Mouse (Mus musculus) spleen, adult 12 weeks (tissue): Measurements from ENCODE around the gene Rfpl4.
"Not testable (repeated sequence)": the region's sequence is repeated elsewhere in the genome, so short reads cannot be mapped to it uniquely, and the experiment has no call there.

Source experiments
- DNase-seq: peaks from one replicate; pipeline ENCODE4 v3.0.0; 2022; ENCODE audit warnings: low spot score

Rfpl4 gene

GRCm38 (mm10) chr7:5080815-5081214 is 35.9 kb downstream of the Rfpl4 start:
- no peak for DNase-seq

- peak; percentile 89 for DNase-seq
Measured at GRCm38 (mm10) chr7:5080010-5080751, 36.6 kb downstream of the Rfpl4 start, which contains the start of gene Epn1. Epn1 (plus strand) TSS chr7:5080235.

DNA sequence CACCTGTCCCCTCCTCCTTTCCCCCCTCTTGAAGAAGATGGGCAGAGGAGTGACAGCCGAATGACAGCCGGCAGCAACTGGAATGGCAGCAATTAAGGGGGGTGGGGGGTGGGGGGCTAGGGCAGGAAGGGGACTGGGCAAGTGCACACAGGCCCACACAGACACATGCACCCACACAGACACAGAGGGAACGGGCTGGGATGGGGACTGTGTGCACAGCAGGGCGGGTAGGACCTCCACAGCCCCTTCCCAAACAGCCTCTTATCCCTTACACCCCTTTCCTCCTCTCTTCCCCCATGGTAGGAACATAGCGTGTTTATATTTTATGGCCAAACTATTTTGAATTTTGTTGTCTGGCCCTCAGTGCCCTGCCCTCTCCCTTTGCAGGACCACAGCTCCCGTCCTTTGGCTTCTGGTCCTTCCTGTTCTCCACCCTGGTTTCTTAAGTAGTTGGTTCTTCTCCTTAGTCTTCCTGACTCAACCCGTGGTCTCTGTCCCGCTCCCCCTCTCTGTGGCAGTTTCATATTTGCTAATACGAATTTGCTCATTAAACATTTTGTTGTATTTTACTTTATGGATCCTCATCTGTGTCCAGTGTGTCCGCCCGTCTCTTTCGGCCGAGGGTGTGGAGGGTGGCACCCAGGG is 37.3 kb downstream of the Rfpl4 start:
- DNase-seq: not testable (repeated sequence)

GRCm38 (mm10) chr7:5076931-5077330 is 39.8 kb downstream of the Rfpl4 start:
- no peak for DNase-seq

DNA sequence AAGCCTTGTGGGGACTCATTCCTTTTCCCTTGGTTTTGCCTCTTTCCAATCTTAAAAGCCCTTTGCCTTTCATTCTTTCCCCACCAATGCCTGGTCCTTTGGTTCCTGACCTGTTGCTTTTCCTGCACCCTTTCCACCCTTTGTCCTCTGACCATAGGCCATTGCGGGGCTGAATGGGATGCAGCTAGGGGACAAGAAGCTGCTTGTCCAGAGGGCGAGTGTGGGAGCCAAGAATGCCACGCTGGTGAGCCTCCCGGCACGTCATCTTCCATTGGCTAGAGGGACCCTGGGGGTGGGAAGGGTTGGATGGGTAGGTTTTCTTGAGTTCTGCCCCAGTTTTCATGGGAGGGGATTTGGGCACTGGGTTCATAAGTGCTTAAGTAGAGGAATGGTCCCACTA is 41.8 kb downstream of the Rfpl4 start:
- DNase-seq: no peak

- no peak for DNase-seq
Measured at GRCm38 (mm10) chr7:5073586-5073985, 43.2 kb downstream of the Rfpl4 start.

GRCm38 (mm10) chr7:5064886-5065285 is 51.9 kb downstream of the Rfpl4 start:
- DNase-seq: no peak

- no peak for DNase-seq
Measured at GRCm38 (mm10) chr7:5062360-5063001, 54.3 kb downstream of the Rfpl4 start.

DNA sequence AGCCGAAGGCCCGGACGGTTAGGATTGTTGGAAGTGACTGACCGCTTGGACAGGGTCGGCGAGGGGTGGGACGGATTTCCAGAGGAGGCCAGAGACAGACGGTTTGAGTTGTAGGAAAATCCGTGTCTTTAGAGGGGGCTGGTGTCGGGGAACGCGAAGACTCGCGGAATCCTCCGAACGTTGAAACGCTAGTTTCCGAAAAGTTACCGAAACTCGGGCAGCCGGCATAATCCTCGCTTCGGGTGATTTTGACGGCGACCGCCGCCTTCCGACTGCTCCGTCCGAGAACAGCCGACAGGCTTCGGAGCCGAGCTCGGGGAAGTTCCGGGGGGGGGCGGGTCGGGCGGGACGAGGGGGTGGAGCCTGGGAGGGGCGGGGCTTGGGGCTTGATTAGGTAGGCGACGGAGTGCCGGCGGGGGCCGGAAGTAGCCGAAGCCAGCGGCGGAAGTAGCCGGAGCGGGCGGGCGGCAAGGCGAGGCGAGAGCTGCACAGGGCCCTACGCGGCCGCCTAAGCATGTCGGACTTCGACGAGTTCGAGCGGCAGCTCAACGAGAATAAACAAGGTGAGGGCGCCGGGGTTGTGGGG is 54.9 kb downstream of the Rfpl4 start, which contains the start of gene U2af2:
Gene U2af2 (plus strand): TSS at position 370 of the 586 bp plus-strand sequence.
- DNase-seq: peak; percentile 87

DNA sequence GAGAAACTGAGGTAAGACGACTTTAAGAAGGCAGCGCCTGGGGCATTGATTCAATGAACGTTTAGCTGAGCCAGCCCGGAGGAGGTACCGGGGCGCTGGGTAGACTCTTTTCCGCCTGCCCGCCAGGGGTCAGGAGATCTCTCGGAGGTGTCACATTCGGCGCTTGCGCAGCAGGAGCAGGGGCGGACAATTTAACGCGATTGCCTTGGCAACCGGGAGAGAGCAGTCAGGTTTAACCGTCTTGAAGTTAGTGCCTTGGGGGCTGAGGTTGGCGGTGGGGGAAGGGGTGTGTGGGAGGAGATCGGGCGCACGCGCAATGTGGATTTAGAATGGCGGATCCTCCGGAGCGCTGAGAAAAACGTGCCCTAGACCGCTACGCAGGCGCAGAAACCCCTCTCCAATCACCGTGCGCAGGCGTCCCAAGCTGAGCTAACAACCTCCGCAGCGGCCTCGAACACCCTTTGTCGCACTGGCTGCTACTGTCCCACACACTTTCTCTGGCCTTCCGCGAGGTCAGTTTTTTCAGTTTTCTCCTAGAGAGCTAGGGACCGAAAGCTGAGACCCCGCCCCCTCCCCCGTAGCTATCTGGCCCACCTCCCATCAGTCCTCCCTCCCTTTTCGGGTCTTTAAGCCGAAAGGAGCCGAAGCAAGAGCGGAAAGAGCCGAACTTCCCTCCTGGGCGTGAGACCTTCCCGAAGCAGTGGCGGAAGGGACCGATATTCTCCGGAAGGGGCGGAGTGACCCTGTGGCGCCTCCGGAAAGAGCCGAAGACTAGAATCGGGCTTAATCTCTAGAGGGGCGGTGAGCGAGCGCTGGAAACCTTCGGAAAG is 55.6 kb downstream of the Rfpl4 start:
- peak; percentile 94 for DNase-seq

DNA sequence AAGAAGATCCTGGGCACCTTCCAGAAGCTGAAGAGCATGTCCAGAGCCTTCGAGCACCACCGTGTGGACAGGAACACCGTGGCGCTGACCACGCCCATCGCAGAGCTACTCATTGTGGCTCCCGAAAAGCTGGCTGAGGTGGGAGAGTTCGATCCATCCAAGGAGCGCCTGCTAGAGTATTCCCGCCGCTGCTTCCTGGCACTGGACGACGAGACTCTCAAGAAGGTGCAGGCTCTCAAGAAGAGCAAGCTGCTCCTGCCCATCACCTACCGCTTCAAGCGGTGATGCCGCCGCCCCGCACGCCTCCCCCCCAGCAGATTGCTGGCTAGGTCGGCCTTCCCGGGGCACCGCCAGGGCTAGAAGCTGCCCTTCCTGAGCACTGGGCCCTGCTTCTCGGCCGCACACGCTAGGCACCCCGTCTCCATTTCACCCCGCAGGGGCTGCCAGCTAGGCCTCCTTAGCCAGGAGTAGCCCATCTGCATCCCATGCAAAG is 56.5 kb downstream of the Rfpl4 start:
- DNase-seq: peak; percentile 69
